Mouse (Mus musculus): ENCODE measurements around the gene Gm10647.

GRCm38 (mm10) chr9:66835097-66835480 lies 38.2 kb downstream of the Gm10647 start:
- TF ChIP-seq POLR2A (IDR thresholded peaks at IDR 0.05; ENCODE audit: borderline replicate concordance, extremely low read depth, low read depth, low read length) (no peak), CTCF (IDR thresholded peaks at IDR 0.05; ENCODE audit: insufficient read depth, low read length) (no peak)

Measured in lung, adult 2 months (tissue).